Mouse (Mus musculus): ENCODE data around the gene Kat6b. TPM values are rescaled to one million over a fixed set of nuclear protein-coding genes. Genes with fewer than 3 reads are reported as not detected.
"Not testable (repeated sequence)": the region's sequence is repeated elsewhere in the genome, so short reads cannot be mapped to it uniquely, and the experiment has no call there.

Kat6b gene
- polyA plus RNA-seq, 1 experiment, result 124 TPM

GRCm38 (mm10) chr14:21669633-21670421, 188.6 kb downstream of the Kat6b start:
- Histone ChIP-seq H3K27ac (ENCODE audit: insufficient read depth, low read depth, low read length) (peak overlapping the region; percentile 48), H3K4me3 (ENCODE audit: insufficient read depth, low read depth, low read length) (no peak overlapping the region), H3K4me1 (ENCODE audit: control insufficient read depth, insufficient read depth, low read length) (peaks cover 30% of the 10 kb centered on the region)
- TF ChIP-seq POLR2A (IDR thresholded peaks at IDR 0.05; ENCODE audit: insufficient read depth, low read depth, low read length), result no peak
- no peak for TF ChIP-seq CTCF (IDR thresholded peaks at IDR 0.05; ENCODE audit: insufficient read depth, low read depth, low read length)
- WGBS, result 48% methylated on average over 11 of the region's 11 CpGs

DNA sequence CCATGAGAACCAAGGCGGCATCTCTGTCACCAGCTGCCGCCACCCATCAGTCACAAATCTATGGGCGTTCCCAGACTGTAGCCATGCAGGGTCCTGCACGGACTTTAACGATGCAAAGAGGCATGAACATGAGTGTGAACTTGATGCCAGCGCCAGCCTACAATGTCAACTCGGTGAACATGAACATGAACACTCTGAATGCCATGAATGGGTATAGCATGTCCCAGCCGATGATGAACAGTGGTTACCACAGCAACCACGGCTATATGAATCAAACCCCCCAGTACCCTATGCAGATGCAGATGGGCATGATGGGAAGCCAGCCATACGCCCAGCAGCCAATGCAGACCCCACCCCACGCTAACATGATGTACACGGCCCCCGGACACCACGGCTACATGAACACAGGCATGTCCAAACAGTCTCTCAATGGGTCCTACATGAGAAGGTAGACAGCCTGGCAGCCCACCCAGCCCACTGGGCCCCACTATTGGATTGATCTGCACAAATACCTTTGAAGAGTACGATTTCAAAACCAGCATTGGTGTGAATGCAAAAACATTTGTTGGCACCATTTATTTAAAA, 189.3 kb downstream of the Kat6b start:
- H3K27ac ChIP-seq (ENCODE audit: insufficient read depth, low read depth, low read length); H3K4me3 ChIP-seq (ENCODE audit: insufficient read depth, low read depth, low read length): not testable (repeated sequence)
- WGBS, result 77% methylated on average over 15 of the region's 15 CpGs
- peaks cover 33% of the 10 kb centered on the region for H3K4me1 ChIP-seq (ENCODE audit: control insufficient read depth, insufficient read depth, low read length)

DNA sequence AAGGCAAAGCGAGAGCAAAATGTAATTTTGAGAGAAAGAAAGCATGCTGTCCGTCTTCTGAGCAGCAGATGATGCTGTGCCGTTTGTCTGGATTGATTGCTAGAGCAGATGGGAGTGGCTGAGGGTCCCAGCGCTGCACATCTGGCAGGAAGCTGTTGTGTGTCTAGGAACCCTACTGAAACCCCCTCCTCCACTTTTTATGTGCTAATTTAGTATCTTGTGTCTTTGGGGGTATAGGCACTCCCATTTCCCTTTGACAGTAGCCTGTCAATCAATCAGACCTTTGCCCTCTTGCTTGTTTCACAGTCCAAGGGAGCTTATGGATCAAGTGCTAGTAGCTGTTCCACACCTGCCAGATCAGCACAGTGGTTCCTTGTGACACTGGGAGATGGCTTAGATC, 191.9 kb downstream of the Kat6b start:
- TF ChIP-seq POLR2A (IDR thresholded peaks at IDR 0.05; ENCODE audit: insufficient read depth, low read depth, low read length) (no peak), CTCF (IDR thresholded peaks at IDR 0.05; ENCODE audit: insufficient read depth, low read depth, low read length) (no peak)
- WGBS, result 81% methylated on average over 4 of the region's 4 CpGs
- Histone ChIP-seq H3K4me1 (ENCODE audit: control insufficient read depth, insufficient read depth, low read length) (peaks cover 42% of the 10 kb centered on the region), H3K4me3 (ENCODE audit: insufficient read depth, low read depth, low read length) (no peak overlapping the region), H3K27ac (ENCODE audit: insufficient read depth, low read depth, low read length) (no peak overlapping the region)

GRCm38 (mm10) chr14:21674471-21674870, 193.2 kb downstream of the Kat6b start:
- 20% methylated on average over 5 of the region's 5 CpGs for WGBS
- Histone ChIP-seq H3K4me3 (ENCODE audit: insufficient read depth, low read depth, low read length) (no peak overlapping the region), H3K4me1 (ENCODE audit: control insufficient read depth, insufficient read depth, low read length) (peaks cover 38% of the 10 kb centered on the region), H3K27ac (ENCODE audit: insufficient read depth, low read depth, low read length) (no peak overlapping the region)
- TF ChIP-seq CTCF (IDR thresholded peaks at IDR 0.05; ENCODE audit: insufficient read depth, low read depth, low read length), result no peak
- TF ChIP-seq POLR2A (IDR thresholded peaks at IDR 0.05; ENCODE audit: insufficient read depth, low read depth, low read length), result no peak

- TF ChIP-seq POLR2A (IDR thresholded peaks at IDR 0.05; ENCODE audit: insufficient read depth, low read depth, low read length) (no peak), CTCF (IDR thresholded peaks at IDR 0.05; ENCODE audit: insufficient read depth, low read depth, low read length) (no peak)
- 55% methylated on average over 2 of the region's 2 CpGs for WGBS
- Histone ChIP-seq H3K27ac (ENCODE audit: insufficient read depth, low read depth, low read length) (no peak overlapping the region; the same call in 1 of the 2 replicates), H3K4me1 (ENCODE audit: control insufficient read depth, insufficient read depth, low read length) (peaks cover 26% of the 10 kb centered on the region), H3K4me3 (ENCODE audit: insufficient read depth, low read depth, low read length) (no peak overlapping the region)
Observed at GRCm38 (mm10) chr14:21676223-21676622, 195.0 kb downstream of the Kat6b start.

DNA sequence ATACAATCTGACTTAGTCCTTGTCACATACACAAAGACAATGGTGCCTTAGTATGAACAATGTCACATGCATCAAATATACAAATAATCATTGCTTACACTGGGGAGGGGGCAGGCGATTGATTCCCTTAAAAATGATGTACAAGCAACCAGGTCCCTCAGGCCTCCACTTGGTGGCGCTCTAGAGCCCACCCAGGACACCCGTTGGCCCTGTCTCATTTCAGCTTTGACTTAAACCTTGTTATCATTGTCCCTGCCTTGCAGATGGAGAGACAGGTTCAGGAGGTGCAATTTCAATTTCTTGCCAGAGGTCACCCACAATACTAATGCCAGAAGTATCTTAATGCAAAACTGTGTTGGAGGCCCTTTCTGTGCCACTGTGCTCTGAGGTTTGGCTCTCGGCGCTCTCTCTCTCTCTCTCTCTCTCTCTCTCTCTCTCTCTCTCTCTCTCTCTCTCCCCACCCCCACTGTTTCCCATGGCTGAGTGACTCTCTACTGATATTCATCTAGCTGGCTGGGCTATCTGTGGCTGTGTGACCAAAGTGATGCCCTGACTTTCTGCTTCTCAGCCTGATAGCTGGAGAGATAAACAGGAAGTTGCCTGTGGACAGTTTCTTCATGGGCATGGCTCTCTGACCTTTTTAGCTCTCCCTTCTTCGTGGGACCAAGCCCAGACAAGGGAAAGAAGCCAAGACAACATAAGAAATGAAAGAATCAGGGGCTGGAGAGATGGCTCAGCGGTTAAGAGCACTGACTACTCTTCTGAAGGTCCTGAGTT, 197.5 kb downstream of the Kat6b start:
- H3K4me3 ChIP-seq (ENCODE audit: insufficient read depth, low read depth, low read length), result no peak overlapping the region
- peaks cover 25% of the 10 kb centered on the region for H3K4me1 ChIP-seq (ENCODE audit: control insufficient read depth, insufficient read depth, low read length)
- WGBS, result 48% methylated on average over 7 of the region's 7 CpGs
- TF ChIP-seq POLR2A (IDR thresholded peaks at IDR 0.05; ENCODE audit: insufficient read depth, low read depth, low read length) (no peak), CTCF (IDR thresholded peaks at IDR 0.05; ENCODE audit: insufficient read depth, low read depth, low read length) (peak; percentile 68; the same call in 1 of the 2 replicates)
- H3K27ac ChIP-seq (ENCODE audit: insufficient read depth, low read depth, low read length), result no peak overlapping the region

- TF ChIP-seq CTCF (IDR thresholded peaks at IDR 0.05; ENCODE audit: insufficient read depth, low read depth, low read length), result no peak
- no peak for TF ChIP-seq POLR2A (IDR thresholded peaks at IDR 0.05; ENCODE audit: insufficient read depth, low read depth, low read length)
- H3K4me1 ChIP-seq (ENCODE audit: control insufficient read depth, insufficient read depth, low read length), result peaks cover 21% of the 10 kb centered on the region
- H3K27ac ChIP-seq (ENCODE audit: insufficient read depth, low read depth, low read length), result no peak overlapping the region
- WGBS, result 58% methylated on average over 8 of the region's 8 CpGs
- H3K4me3 ChIP-seq (ENCODE audit: insufficient read depth, low read depth, low read length), result no peak overlapping the region
Observed at GRCm38 (mm10) chr14:21679631-21680201, 198.5 kb downstream of the Kat6b start.

GRCm38 (mm10) chr14:21682681-21683129, 201.5 kb downstream of the Kat6b start:
- no peak overlapping the region for H3K4me3 ChIP-seq (ENCODE audit: insufficient read depth, low read depth, low read length)
- WGBS, result 19% methylated on average over 9 of the region's 9 CpGs
- TF ChIP-seq POLR2A (IDR thresholded peaks at IDR 0.05; ENCODE audit: insufficient read depth, low read depth, low read length) (no peak), CTCF (IDR thresholded peaks at IDR 0.05; ENCODE audit: insufficient read depth, low read depth, low read length) (no peak)
- no peak overlapping the region for H3K27ac ChIP-seq (ENCODE audit: insufficient read depth, low read depth, low read length)
- peaks cover 16% of the 10 kb centered on the region for H3K4me1 ChIP-seq (ENCODE audit: control insufficient read depth, insufficient read depth, low read length)
